ENCODE assay signal across 18 mouse cellular contexts in the genomic region with DNA sequence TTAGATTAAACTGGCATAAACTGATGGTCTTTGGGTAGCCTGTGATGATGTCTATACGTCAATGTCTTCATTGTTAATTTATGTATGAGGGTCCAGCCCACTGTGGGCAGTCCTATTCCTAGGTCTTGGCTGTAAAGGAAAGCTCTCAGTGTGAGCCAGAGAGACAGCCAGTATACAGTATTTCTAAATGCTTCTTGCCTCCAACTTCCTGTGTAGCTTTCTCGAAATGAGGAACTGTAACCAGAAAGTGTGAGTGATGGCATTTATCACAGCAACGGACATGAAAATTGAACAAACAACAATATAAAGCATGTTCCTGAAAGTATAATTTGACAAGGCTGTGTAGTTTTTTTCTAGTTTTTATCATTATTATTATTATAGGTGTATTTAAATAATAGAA.
DNase-seq lines count a peak whose midpoint lies in the region; ATAC-seq lines count a peak whose summit lies in the region.
"Had no signal": no experiment of that assay in that cellular context is flagged by ENCODE, and none has a peak within 500 bp of the region (broad histone marks: within the 10 kb centered on the region; RNA-seq: fewer than 3 reads in every experiment).

No protein-coding gene starts in this region.

- intact Hi-C loops in left cerebral cortex, postnatal 25 days (cut with DNase I) = no loop called here

- ATAC-seq in monocyte, adult 5-6 weeks (replicated peaks; ENCODE audit: insufficient number of reproducible peaks, low FRiP score, low TSS enrichment, poor library complexity, severe bottlenecking) = peak; percentile 47
- ATAC-seq: forebrain, embryonic 15.5 days; Patski had no signal

- peak; percentile 12 to 36 for DNase-seq in spleen, postnatal 36 days (ENCODE audit: low spot score in 2 of 2)
- no peak for DNase-seq in spleen, adult 18-20 months
- DNase-seq in c-Kit-positive CD71-negative TER-119-negative erythroid progenitor cells, embryonic 14.5 days (ENCODE audit: low read depth) = peak; percentile 3
- no peak for DNase-seq in spleen, postnatal 14 days (ENCODE audit: low spot score in 2 of 2)
- DNase-seq in kidney, postnatal 25 days = no peak
- no peak for DNase-seq in left cerebral cortex, postnatal 25 days (ENCODE audit: low spot score in 2 of 2)
- DNase-seq: cerebellum, adult 2 months; cerebellum, postnatal 25 days; gastrocnemius, postnatal 10 days; heart, adult 18-20 months; kidney, adult 8-10 months; kidney, postnatal 10 days; lung, adult 18-20 months; lung, postnatal 4 days; thymus, postnatal 14 days had no signal

Comparison
In these comparisons a context has a peak if more than half of its experiments do, and no peak if none do; other contexts are left out.
1. DNase-seq: peak in spleen, postnatal 36 days (2 of 2) and c-Kit-positive CD71-negative TER-119-negative erythroid progenitor cells, embryonic 14.5 days (single experiment); none in spleen, adult 18-20 months (0 of 2), spleen, postnatal 14 days (0 of 2), kidney, postnatal 25 days (0 of 2) and left cerebral cortex, postnatal 25 days (0 of 2).